Mouse (Mus musculus): ENCODE results near the gene Gm20918. TPM values are rescaled to one million over a fixed set of nuclear protein-coding genes. Genes with fewer than 3 reads are reported as not detected.
"Not testable (repeated sequence)": the region's sequence is repeated elsewhere in the genome, so short reads cannot be mapped to it uniquely, and the experiment has no call there.

Gene Gm20918
- total RNA-seq (2014; rRNA removed) (not detected in 2 replicates), polyA plus RNA-seq (2015; fragmentation: Nextera tagmentation; extraction: Ambion mirVana) (not detected in 2 replicates)

DNA sequence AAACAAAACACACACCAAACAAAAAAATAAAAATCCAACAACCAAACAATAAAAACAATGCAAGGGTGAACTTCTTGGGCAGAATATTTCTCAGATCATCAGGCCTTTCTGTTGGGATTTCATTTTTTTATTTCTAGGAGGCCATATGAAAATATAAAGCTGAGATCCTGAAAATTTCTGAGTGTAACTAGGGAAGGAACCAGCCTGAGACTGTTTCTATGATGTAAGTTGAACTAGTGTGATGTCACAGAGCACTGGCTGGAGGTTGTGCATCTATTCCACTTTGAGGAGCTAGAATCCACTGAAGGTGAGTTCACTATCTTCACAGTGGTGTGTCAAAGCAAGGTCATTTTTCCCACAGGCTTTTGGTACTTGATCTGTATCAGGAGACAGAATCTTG lies at the start of gene Gm20918:
TSS of gene Gm20918 (plus strand) at position 301 of the 400 bp plus-strand sequence.
- not testable (repeated sequence) for DNase-seq (ENCODE audit: low spot score); H3K27ac ChIP-seq (ENCODE audit: low read depth, low read length); H3K27me3 ChIP-seq (ENCODE audit: insufficient read depth, low read length); H3K36me3 ChIP-seq (ENCODE audit: insufficient read depth, low read length); ATAC-seq (ENCODE audit: low FRiP score); H3K4me3 ChIP-seq (ENCODE audit: low read depth, low read length); H3K4me1 ChIP-seq (ENCODE audit: insufficient read depth, low read length); H3K9ac ChIP-seq (replicated peaks; ENCODE audit: low read length, poor library complexity, severe bottlenecking); H3K4me2 ChIP-seq (ENCODE audit: low read depth, low read length, poor library complexity, severe bottlenecking); H3K9me3 ChIP-seq (ENCODE audit: low read length)

Other genes starting within 250 kb of the Gm20918 start
- not detected in 2 replicates for gene Gm21820, start 205.5 kb downstream of the Gm20918 start, total RNA-seq (2014; rRNA removed)
- gene Gm21820, start 205.5 kb downstream of the Gm20918 start, polyA plus RNA-seq (2015; fragmentation: Nextera tagmentation; extraction: Ambion mirVana), result not detected in 2 replicates